Mouse (Mus musculus) 3T3-L1 (cell line): Measurements from ENCODE around the gene Kcnip4.
A peak's percentile ranks its signal among the peaks of the same experiment; 100 is the strongest.

Experiments used
- DNase-seq: peaks from one replicate; pipeline ENCODE4 v3.0.0-alpha.2; 2015; ENCODE audit warnings: low read depth, low spot score

Gene Kcnip4

DNA sequence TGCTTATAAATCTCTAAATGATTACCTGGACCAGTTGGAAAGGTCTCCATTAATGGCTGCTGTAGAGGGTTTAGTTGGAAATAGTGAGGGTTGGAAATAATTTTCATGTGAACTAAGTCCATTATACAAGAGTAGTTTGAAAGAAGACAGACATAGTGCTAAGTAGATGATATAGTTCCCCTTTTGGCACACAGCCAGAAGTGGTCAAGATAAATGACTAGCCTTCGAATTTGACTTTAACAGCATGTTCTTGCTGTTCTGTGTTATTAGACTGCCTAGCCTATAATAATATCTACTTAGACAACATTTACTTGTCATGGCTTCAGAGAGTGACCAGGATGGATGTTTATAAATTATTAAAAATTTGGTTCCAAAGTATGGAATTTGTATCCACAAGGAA, 941.3 kb downstream of the Kcnip4 start:
- no peak for DNase-seq

DNA sequence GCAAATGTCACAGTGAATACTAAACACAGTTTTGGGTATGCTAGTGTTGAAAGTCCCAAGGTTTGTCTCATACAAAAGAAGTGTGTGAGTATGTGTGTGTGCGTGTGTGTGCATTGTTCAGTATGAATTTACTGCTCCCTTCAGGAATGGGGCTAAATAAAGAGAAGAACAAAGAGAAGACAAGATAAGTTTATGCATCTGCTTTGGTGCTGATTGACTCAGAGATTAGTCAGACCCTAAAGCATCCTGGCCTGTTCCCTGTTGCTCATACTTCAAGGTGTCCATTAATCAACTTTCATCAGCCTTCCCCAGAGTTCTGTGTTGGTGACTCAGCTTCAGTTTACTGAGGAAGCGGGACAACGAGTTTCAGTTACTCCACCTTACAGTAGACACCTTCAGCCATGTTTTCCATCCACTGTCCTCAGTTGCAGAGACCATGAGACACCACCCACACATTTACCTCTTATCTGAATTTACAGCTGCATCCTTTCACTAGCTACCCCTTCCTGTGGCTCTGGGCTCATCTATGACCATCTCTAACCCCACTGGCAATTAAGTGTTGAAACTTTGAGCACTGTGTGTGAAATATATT, 960.6 kb downstream of the Kcnip4 start:
- peak; percentile 34 for DNase-seq

DNA sequence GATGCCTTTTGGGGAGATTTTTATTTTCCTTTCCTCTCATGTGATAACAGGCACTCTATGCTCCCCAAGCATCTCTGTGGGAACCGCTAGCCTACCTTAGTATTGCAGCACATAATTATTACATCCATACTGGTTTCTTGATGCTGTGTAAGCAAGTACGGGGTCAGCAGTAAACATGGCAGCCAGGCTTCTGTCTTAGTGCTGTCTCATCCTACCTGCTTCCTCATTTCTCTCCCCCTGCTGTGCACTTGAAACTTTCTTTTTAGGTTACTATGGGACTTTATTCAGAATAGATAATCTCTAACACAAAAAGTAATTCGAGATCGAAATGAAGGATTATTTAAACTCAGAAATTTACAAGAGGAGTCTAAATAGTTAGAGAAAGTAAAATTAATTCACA, 973.0 kb downstream of the Kcnip4 start:
- no peak for DNase-seq

DNA sequence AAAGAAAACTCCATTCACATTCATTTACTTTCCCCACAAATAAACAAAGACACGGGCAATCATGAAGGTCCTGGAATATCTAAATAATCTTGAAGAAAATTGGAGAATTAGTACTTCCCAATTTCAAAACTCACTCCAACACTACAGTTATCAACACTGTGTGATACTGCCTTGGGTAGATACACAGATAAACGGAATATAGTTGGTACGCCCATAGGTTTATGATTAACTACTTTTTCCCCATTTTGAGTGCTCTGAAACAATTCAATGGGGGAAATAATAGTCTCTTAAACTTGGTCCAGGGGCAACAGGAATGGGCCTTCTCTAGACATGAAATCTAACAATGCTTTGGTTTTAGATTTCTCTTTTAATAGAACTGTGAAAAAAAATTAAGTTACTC, 978.9 kb downstream of the Kcnip4 start:
- no peak for DNase-seq

DNA sequence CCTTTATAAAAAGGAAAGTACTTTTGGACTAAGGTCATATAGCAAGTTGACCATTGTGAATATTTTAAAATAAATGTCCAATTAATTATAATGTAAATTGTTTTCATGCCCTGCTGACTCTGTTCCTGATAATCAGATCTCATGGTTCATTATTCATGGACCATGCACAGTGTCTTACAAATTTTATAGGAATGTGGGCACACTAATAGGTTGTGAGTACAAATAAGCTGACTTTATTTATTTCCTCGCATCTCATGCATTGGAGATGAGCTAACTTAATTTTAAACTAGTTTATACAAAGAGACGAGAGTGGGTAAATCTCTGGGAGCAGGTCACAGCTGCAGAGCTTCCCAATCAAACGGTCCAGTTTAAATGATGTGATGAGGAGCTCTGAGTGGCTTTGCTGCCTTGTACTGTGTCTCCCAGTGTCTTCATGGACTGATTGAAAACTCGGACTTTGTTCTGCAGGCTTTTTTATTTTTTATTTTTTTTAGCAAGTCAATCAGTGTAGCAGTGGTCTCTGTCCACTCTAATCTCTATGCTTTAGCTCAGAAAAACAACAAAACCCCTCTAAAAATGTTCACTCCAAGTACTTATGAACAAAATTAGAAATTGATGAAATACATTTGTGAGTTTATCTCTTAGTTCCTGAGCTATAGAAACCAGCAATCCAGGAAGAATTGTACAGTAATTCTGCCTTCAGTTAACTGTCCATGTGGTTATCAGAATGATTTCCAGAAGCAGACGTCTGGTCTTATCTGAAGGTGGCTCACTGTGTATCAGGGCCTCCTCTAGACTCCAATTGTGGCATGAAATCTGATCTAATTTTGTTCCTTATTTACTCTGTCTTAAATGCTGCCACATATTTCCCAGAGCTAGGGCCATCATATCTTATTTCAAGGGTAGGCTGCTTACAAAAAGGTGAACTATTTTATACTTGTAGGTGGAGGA, 979.6 kb downstream of the Kcnip4 start:
- DNase-seq = no peak

DNA sequence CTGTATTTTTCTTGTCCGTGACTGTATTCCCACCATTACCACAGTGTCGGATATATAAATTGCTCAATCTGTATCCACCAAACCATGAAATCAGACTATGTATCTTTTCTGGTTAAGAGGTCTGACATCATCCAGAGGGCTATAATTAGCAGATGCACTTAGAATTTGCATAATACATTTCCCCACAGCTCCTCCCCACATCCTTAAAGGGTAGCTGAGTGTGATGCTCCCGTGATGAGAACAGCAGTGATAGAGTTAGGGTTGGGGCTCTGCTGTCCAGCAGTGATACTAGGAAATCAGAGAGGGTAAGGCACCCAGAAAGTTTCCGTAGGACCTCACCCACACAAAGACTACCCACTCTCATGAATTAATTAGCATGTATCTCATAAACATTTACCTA, 1006.7 kb downstream of the Kcnip4 start:
- DNase-seq = no peak

DNA sequence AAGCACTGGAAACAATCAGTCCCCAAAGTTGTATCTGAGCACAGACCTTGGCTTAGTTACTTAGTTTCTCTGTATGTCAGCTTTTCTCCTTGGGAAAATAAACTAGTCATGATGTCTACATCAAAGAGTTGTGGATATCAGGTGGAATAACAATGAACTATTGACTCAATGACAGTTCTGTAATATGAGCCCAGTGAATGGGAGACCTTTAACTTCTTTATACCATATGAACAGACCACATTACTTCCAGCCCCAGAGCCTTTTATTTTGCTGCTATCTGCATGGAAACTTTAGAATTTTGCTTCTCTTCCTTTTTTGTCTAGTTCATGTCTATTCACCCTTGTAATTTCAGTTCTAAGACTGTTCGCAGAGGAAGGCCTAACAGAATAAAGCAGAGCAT, 1011.4 kb downstream of the Kcnip4 start:
- DNase-seq = no peak

DNA sequence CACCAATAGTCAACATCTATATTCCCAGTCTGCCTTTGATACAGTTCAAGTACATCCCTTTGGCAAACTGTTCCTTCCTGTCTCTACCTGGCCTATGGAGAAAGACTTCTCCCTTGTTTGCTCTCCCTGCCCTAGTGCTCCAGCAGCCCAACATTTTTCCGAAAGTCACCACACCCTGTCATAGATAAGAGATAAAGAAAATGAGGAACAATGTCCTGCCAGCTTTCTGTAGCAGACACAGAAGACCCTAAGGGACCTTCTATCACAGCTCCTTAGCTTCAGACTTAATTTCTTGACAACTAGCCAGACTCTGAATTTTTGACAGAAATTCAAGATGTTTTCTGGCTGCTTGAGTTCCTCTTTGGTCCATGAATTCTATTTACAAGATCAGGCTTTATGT, 1013.4 kb downstream of the Kcnip4 start:
- no peak for DNase-seq

DNA sequence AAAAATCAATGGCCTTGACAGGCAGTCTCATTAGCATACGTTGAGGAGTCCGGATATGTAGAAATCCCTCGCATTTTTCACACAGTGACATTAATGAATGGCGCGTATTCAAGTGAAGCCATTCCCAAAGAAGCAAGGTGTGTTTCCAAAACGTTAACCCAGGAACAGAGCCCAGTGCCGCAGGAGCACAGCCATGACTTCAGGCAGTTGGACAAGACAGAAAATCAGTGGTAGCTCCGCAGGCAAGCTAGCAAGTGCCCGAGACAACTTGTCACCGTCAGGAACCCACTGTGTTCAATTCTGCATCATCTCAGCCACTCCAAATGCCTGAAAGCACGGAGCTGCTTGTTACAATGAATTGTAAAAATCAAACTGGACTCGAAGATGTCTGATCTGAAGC, 1014.5 kb downstream of the Kcnip4 start:
- DNase-seq = no peak

DNA sequence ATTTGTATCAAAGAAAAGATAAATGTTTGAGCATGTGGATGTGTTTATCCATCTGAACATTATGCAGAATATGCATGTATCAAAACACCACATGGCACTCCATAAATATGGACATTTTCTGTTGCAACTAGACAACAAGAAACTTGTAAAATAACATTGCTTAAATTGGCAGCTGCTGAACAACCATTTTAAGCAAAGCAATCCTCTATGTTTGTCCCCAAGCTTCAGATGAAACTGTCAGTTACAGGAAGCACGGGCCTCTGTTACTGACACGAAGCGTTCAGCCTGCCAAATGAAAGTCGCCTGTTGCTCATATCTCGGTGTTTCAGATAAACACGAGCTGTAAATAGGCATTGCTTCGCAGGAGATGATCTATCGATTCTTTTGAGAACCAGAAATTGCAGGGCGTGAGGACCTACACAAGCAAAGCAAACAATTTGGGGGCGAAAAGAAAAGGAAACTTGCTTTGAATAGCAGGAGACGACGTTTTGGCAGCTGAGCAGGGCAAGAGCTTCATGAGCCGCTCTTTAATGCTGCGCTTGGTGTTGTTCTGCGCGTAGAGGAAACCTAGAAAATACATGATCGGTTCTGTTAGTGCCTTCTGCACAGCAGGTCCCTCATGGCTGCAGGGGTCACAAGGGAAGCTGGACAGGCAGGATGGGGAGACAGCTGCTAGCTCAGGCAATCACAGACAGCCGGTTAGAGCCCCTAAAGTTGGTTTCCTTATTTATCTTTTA, 1015.3 kb downstream of the Kcnip4 start:
- no peak for DNase-seq

DNA sequence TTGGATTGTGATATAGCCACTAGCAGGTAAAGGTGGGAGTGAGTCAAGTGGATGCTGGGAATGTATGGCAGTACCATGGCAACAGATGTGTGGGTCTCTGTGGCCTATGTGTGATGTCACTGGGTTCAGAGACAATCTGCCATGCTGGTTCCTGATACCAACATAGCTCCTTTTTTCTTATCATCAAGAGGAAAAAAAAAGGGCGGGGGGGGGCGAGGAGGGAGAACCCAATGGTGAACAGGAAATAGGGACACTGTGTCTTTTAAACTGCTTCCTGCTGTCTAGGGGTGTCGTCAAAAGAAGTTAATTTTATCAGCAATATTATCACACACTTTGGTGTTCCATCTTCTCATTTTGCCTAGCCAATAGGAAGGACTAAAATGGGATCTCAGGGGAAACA, 1021.6 kb downstream of the Kcnip4 start:
- DNase-seq = no peak

DNA sequence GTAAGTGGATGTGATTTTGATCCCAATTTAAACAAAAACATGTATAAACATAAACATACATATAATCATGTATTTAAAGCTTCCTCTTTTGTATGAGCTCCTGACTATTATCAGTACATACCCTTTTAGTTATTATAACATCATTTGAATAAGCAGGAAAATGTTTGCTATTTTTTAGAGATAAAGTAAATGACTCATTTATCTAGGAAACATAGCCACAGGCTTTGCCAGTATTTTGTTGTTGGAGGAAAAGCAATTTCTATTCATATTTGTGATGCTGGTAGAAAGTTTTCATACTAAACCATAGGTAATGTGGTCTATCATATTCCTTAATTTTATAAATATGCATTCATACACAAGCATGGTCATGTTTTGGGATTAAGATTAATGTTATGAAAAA, 1022.3 kb downstream of the Kcnip4 start:
- no peak for DNase-seq

DNA sequence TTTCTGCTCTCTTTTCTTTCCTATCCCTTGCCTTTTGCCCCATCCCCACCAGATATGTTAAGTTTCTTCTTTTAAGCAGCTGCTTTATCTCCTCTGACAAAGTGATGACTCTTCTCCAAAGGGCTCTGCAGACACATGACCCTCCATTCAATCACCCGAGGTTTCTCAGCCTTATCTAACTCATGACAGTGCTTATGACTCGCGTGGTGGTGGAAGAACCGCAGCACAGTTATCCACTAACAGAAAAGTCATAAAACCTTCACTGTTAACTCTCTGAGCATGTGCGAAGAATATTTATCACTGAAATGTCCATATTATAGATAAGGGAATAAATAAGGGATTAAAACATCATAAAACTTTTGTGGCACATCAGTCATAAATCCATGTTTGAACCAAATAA, 1024.5 kb downstream of the Kcnip4 start:
- DNase-seq = no peak

DNA sequence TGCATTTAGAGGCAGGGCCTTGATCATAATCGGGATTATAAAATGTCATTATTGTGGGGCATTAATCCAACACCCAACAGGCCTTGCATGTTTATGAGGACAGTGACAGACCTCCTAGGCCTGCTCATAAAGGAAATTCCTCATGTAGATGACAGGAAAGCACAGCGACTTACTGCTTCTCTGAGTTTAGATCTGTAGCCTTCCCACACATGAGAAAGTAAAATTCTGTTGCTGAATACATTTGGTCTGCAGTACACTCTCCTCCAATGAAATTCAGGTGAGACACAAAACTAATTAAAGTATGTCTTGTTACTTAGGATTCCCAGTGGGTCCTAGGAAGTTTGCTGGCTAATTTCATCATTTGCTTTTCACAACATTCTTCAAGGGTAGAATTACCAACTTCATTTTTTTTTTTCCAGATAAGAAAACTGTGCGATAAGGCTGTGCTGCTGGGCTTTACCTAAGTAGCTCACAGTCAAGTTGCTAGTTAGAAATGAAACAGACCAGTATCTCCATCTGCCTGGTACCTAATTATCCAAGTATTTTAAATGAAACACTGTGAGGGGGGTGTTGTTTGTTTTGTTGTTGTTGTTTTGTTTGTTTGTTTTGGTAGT, 1033.7 kb downstream of the Kcnip4 start:
- DNase-seq = no peak

DNA sequence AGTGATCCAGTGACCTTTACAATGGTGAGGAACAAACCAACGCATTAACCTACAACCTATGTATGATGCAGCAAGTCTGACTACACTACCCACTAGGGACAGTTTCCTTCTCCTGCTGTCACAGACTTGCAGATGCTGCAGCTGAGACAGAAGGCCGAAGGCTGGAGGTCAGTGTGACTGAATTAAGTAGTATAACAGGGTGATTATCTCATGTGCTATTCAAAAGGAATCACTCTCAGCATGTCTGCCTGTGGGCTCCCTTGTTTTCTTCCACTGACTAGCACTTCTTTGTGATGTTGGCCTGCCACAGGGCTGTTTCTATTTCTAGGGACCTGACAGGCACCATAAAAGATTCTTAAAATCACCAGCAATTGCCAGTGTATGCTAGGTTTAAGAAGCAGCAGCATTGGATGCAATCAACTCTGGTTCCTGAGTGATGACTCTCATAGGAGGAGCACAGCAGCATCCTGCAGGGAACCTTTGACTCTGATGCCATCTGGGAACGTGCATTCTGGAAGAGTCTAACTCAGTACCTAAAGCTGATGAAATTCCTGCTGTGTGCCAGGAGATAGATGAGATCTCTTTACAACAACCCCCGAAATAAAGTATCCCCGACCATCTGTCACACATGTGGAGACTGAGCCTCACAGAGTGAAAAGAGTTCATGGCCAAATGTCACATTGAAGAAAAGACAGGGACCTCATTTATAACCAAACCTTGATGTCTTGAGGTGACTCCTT, 1035.0 kb downstream of the Kcnip4 start:
- DNase-seq = no peak

DNA sequence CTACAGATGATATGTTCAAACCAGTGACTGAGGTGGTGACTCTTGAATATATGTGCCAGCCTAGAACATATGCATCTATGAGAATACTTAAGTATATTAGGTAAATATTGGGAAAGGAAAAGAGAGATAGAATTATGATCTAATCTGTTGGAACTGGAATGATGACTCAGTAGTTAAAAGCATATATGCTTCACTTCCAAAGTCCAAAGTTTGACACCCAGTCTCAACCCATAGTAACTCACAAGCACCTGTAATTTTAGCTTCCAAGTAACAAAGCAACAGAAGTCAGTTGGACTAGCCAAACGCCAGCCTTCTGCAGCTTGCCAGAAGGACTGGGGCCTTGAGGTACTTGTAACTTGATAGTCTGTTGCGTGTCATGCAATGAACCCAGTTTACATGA, 1041.6 kb downstream of the Kcnip4 start:
- no peak for DNase-seq

DNA sequence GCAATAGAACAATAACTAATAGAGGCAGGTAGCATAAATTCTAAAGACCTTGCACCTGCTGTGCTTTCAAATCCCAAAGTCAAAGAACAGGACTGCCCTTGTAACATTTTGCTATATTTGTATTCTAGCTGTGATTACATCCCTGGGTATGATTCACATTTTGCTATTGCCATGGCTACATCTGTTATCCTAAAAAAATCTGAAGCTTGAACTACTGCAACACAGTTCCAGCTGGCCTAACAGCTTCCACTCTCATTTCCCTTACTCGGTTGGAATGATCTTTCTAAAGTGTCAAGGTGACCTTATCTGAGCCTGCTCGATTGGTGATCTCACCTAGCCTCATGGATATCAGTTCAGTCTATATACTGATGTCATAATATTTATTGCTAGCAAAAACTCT, 1064.5 kb downstream of the Kcnip4 start:
- no peak for DNase-seq

DNA sequence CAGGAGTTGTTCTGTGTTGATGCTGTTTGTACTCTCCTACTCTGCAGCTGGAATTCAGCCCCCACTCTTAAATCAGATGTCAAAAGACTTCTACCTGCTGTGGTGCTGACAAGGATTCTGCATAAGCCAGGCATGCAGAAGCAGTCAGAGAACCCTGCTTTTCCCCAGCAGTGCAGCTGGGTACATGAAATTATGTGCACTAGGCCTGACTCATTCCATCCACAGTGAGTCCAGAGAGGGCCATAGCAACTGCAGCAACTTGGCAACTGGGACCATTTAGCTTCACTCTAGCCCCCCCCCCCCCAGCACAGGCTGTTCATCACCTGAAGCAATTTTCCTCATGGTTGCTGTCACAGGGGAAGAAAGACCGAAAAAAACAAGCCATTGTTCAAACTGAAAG, 1075.8 kb downstream of the Kcnip4 start:
- no peak for DNase-seq

DNA sequence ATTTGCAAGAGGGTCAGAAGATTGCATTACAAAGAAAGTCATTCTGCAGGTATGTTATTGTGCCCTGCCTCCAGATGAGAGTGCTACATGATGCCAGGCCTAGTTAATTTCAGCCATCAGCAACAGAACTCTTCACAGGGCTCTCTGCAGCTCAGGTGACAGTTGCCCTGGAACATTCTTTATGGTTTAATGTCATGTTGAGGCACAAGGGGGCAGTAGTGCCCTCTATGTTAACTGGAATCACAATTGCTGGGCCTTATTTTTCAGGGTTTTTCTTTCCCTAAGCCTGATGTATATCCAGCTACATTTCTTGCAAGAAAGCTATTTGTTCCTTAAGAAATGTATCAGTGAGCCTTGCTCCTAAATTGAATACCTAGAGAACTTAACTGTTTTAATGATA, 1094.2 kb downstream of the Kcnip4 start:
- peak; percentile 75 for DNase-seq

DNA sequence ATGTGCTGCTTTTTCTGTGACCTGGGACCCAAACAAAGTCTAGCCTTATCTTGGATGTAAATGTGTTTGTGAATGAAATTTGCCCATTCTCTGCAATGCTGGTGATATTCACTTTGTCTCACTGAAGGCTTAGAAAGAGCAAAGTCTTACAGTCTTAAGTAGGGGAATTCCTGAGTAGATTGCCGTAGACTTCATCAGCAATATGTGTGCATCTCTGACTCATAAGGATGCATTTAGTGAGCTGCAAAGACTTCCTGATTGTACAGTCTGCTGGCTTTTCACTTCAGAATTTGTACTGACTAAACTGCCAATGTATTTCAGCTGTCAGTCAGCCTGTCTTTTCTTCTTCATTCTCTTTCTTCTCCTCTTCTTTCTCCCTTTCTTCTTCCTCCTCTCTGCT, 1102.8 kb downstream of the Kcnip4 start:
- peak; percentile 80 for DNase-seq

DNA sequence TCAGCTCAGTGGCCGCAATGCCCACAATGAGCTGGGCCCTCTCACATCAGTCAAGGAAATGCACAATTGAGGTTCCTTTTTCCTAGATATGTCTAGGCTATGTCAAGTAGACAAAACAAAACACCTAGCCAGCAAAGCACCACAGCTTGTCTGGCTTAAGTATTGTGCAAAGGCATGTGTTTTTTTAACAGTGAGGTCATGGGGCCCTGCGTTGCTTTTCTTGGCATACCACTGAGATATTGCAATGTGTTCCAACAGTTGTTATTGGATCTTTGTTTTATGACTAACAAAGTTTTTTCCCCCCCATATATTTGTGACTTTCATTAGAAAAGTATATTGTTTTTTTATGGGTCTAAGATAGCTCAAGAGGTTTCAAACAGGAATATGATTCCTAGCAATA, 1105.0 kb downstream of the Kcnip4 start:
- peak; percentile 80 for DNase-seq
